Mouse (Mus musculus): Measurements from ENCODE around the gene Mab21l1. TPM values are rescaled to one million over a fixed set of nuclear protein-coding genes. Genes with fewer than 3 reads are reported as not detected.

Mab21l1 gene
- polyA plus RNA-seq, 1 experiment from 2014 or later: 2.9 TPM

DNA sequence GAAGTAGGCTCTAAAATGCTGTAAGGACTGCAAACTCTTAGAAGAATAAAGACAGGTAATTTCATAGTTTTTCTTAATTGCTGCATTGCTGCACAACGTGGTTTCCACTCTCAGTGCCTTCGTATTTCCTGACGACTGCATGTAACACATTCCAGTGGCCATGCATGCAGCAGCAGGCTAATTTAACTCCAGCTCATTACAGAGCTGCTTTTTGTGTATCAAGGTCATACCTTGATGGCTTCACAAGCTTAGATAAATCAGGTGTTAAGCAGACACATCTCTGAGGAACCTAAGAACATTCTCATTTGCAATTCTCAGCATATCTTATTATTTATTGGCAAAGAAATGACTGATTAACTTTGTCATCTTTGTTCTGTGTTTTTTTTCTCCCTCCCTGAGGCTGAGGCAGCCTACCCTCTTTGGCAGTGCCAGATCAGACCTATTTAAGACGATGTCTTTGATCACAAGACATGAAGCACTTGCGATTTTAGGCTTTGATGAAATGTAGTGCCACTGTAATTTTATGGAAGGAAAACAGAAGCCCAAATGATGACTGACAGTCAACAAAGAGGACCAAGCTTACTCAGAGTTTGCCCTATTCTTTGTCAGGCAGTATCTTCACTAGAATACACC is 32.8 kb downstream of the Mab21l1 start:
- 77% methylated on average over 5 of the region's 5 CpGs for WGBS
- no peak overlapping the region for H3K9ac ChIP-seq (ENCODE audit: low read length)

GRCm38 (mm10) chr3:55816096-55816495 is 33.8 kb downstream of the Mab21l1 start:
- Histone ChIP-seq H3K9me3 (ENCODE audit: control insufficient read depth, low read length) (no peaks in the 10 kb centered on the region), H3K4me2 (replicated peaks; ENCODE audit: low read depth) (no peak overlapping the region), H3K27me3 (ENCODE audit: control insufficient read depth, insufficient read depth, low read length) (no peaks in the 10 kb centered on the region), H3K27ac (replicated peaks) (no peak overlapping the region), H3K4me1 (replicated peaks; ENCODE audit: control insufficient read depth, insufficient read depth) (no peaks in the 10 kb centered on the region), H3K9ac (ENCODE audit: low read length) (no peak overlapping the region), H3K4me3 (ENCODE audit: low read depth, low read length) (no peak overlapping the region), H3K36me3 (ENCODE audit: control insufficient read depth, insufficient read depth, low read length) (no peaks in the 10 kb centered on the region)
- TF ChIP-seq CTCF (IDR thresholded peaks at IDR 0.05; ENCODE audit: low read depth) (no peak), EP300 (optimal IDR thresholded peaks at IDR 0.05) (no peak)
- 65% methylated on average over 5 of the region's 5 CpGs for WGBS
- ATAC-seq (ENCODE audit: low FRiP score, low TSS enrichment) (no peak), DNase-seq (ENCODE audit: low spot score) (no peak)

More for the DNA sequence above, 32.8 kb downstream of the Mab21l1 start:
- ATAC-seq (ENCODE audit: low FRiP score, low TSS enrichment): no peak
- TF ChIP-seq EP300 (optimal IDR thresholded peaks at IDR 0.05) (no peak), CTCF (IDR thresholded peaks at IDR 0.05; ENCODE audit: low read depth) (no peak)
- Histone ChIP-seq H3K4me2 (replicated peaks; ENCODE audit: low read depth) (no peak overlapping the region), H3K4me3 (ENCODE audit: low read depth, low read length) (no peak overlapping the region), H3K9me3 (ENCODE audit: control insufficient read depth, low read length) (no peaks in the 10 kb centered on the region), H3K27ac (replicated peaks) (no peak overlapping the region), H3K36me3 (ENCODE audit: control insufficient read depth, insufficient read depth, low read length) (no peaks in the 10 kb centered on the region), H3K4me1 (replicated peaks; ENCODE audit: control insufficient read depth, insufficient read depth) (no peaks in the 10 kb centered on the region), H3K27me3 (ENCODE audit: control insufficient read depth, insufficient read depth, low read length) (no peaks in the 10 kb centered on the region)
- no peak for DNase-seq (ENCODE audit: low spot score)

DNA sequence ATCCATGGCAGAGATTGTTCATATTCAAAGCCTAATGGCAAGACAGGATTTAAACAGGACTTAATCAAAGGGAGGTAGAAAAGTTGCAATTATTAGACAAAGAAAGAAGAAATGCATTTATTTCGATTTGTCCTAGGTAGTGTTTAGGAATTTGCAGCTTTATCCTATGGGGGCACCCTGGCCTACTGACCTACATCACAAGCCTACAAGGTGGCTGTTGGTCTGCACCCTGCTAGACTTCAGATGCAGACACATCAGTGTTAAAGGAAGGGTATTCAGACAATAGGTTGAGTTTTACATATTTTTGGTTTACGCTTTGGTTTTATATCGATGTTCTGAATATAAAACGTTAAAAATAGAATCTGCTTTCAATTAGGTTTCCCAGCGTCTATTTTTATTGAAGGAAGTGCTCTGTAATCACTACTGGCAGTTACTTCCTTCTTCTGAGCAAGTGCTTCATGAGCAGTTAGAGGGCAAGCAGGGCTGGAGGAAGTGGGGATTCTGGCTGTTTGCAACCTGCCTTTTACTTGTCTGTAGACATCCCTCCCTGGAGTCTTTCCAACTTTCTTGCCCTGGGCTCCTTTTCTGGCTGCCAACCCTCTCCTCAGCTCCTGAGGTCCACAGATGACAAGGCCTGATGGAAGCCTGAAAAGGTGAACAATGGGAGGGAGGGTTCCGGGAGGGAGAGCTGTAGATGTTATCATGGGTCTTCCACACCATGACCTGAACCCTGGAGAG is 34.5 kb downstream of the Mab21l1 start:
- DNase-seq (ENCODE audit: low spot score) (no peak), ATAC-seq (ENCODE audit: low FRiP score, low TSS enrichment) (no peak)
- TF ChIP-seq CTCF (IDR thresholded peaks at IDR 0.05; ENCODE audit: low read depth) (no peak), EP300 (optimal IDR thresholded peaks at IDR 0.05) (no peak)
- Histone ChIP-seq H3K4me2 (replicated peaks; ENCODE audit: low read depth) (no peak overlapping the region), H3K27me3 (ENCODE audit: control insufficient read depth, insufficient read depth, low read length) (no peaks in the 10 kb centered on the region), H3K27ac (replicated peaks) (no peak overlapping the region), H3K4me3 (ENCODE audit: low read depth, low read length) (no peak overlapping the region), H3K9ac (ENCODE audit: low read length) (no peak overlapping the region), H3K9me3 (ENCODE audit: control insufficient read depth, low read length) (no peaks in the 10 kb centered on the region), H3K4me1 (replicated peaks; ENCODE audit: control insufficient read depth, insufficient read depth) (no peaks in the 10 kb centered on the region), H3K36me3 (ENCODE audit: control insufficient read depth, insufficient read depth, low read length) (no peaks in the 10 kb centered on the region)
- 75% methylated on average over 6 of the region's 6 CpGs for WGBS

- Histone ChIP-seq H3K4me3 (ENCODE audit: low read depth, low read length) (no peak overlapping the region), H3K9ac (ENCODE audit: low read length) (no peak overlapping the region), H3K27me3 (ENCODE audit: control insufficient read depth, insufficient read depth, low read length) (no peaks in the 10 kb centered on the region), H3K4me1 (replicated peaks; ENCODE audit: control insufficient read depth, insufficient read depth) (no peaks in the 10 kb centered on the region), H3K36me3 (ENCODE audit: control insufficient read depth, insufficient read depth, low read length) (no peaks in the 10 kb centered on the region), H3K27ac (replicated peaks) (no peak overlapping the region), H3K4me2 (replicated peaks; ENCODE audit: low read depth) (no peak overlapping the region), H3K9me3 (ENCODE audit: control insufficient read depth, low read length) (no peaks in the 10 kb centered on the region)
- TF ChIP-seq CTCF (IDR thresholded peaks at IDR 0.05; ENCODE audit: low read depth) (no peak), EP300 (optimal IDR thresholded peaks at IDR 0.05) (no peak)
- 39% methylated on average over 2 of the region's 2 CpGs for WGBS
- DNase-seq (ENCODE audit: low spot score) (no peak), ATAC-seq (ENCODE audit: low FRiP score, low TSS enrichment) (no peak)
Observed at GRCm38 (mm10) chr3:55818082-55818481, 35.8 kb downstream of the Mab21l1 start.

- no peak for ATAC-seq (ENCODE audit: low FRiP score, low TSS enrichment)
- H3K27ac ChIP-seq (replicated peaks): no peak overlapping the region
- H3K36me3 ChIP-seq (ENCODE audit: control insufficient read depth, insufficient read depth, low read length): no peaks in the 10 kb centered on the region
- DNase-seq (ENCODE audit: low spot score): no peak
- TF ChIP-seq EP300 (optimal IDR thresholded peaks at IDR 0.05) (no peak), CTCF (IDR thresholded peaks at IDR 0.05; ENCODE audit: low read depth) (no peak)
- no peaks in the 10 kb centered on the region for H3K4me1 ChIP-seq (replicated peaks; ENCODE audit: control insufficient read depth, insufficient read depth)
- H3K4me3 ChIP-seq (ENCODE audit: low read depth, low read length): no peak overlapping the region
- H3K9ac ChIP-seq (ENCODE audit: low read length): no peak overlapping the region
- no peak overlapping the region for H3K4me2 ChIP-seq (replicated peaks; ENCODE audit: low read depth)
- no peaks in the 10 kb centered on the region for H3K9me3 ChIP-seq (ENCODE audit: control insufficient read depth, low read length)
- no peaks in the 10 kb centered on the region for H3K27me3 ChIP-seq (ENCODE audit: control insufficient read depth, insufficient read depth, low read length)
Observed at GRCm38 (mm10) chr3:55819598-55819997, 37.3 kb downstream of the Mab21l1 start.

- ATAC-seq (ENCODE audit: low FRiP score, low TSS enrichment) (no peak), DNase-seq (ENCODE audit: low spot score) (no peak)
- Histone ChIP-seq H3K4me2 (replicated peaks; ENCODE audit: low read depth) (no peak overlapping the region), H3K27me3 (ENCODE audit: control insufficient read depth, insufficient read depth, low read length) (no peaks in the 10 kb centered on the region), H3K27ac (replicated peaks) (no peak overlapping the region), H3K4me1 (replicated peaks; ENCODE audit: control insufficient read depth, insufficient read depth) (no peaks in the 10 kb centered on the region), H3K9ac (ENCODE audit: low read length) (no peak overlapping the region), H3K36me3 (ENCODE audit: control insufficient read depth, insufficient read depth, low read length) (no peaks in the 10 kb centered on the region), H3K9me3 (ENCODE audit: control insufficient read depth, low read length) (no peaks in the 10 kb centered on the region), H3K4me3 (ENCODE audit: low read depth, low read length) (no peak overlapping the region)
- 71% methylated on average over 3 of the region's 3 CpGs for WGBS
- TF ChIP-seq CTCF (IDR thresholded peaks at IDR 0.05; ENCODE audit: low read depth) (no peak), EP300 (optimal IDR thresholded peaks at IDR 0.05) (no peak)
Observed at GRCm38 (mm10) chr3:55824864-55825263, 42.6 kb downstream of the Mab21l1 start.
